Mouse (Mus musculus) forebrain, embryonic 14.5 days (tissue): ENCODE measurements at regions not wholly inside any gene's neighbourhood (a gene's known extent, or its start where the extent isn't known, plus 50 kb on each side); places are given as distances from the start of the nearest gene placed in this dataset.
A peak's percentile ranks its signal among the peaks of the same experiment; 100 is the strongest.

Experiments used
- ATAC-seq: fragments of 200-750 bp; cut with Nextera tagmentation; 2 replicates; pipeline ENCODE4 v1.8.0; 2017; ENCODE audit warnings: mild to moderate bottlenecking, moderate library complexity
- DNase-seq: peaks from one replicate; pipeline ENCODE4 v3.0.0-alpha.2; 2015; ENCODE audit warnings: low spot score
- H3K27ac ChIP-seq: fragments of 300-500 bp; sonication (generic); 2 replicates; pipeline ENCODE4 v1.5.1; 2014; ENCODE audit warnings: low read depth, mild to moderate bottlenecking, control low read depth, low read length, moderate library complexity
- H3K27me3 ChIP-seq: fragments of 300-500 bp; sonication (generic); replicated peaks from 2 replicates; pipeline ENCODE4 v1.6.1; 2014; ENCODE audit warnings: low read length, control low read depth, mixed read lengths; ENCODE audit not compliant: control insufficient read depth, insufficient read depth
- H3K36me3 ChIP-seq: fragments of 300-500 bp; sonication (generic); 2 replicates; pipeline ENCODE4 v1.6.1; 2014; ENCODE audit warnings: low read length, control low read depth; ENCODE audit not compliant: control insufficient read depth, insufficient read depth
- H3K4me1 ChIP-seq: fragments of 300-500 bp; sonication (generic); 2 replicates; pipeline ENCODE4 v1.6.1; 2014; ENCODE audit warnings: antibody characterized with exemption, low read length, control low read depth; ENCODE audit not compliant: control insufficient read depth, insufficient read depth
- H3K4me2 ChIP-seq: fragments of 300-500 bp; sonication (generic); 2 replicates; pipeline ENCODE4 v1.6.1; 2014; ENCODE audit warnings: mild to moderate bottlenecking, control low read depth, low read length
- H3K4me3 ChIP-seq: fragments of 300-500 bp; sonication (generic); 2 replicates; pipeline ENCODE4 v1.5.1; 2014; ENCODE audit warnings: low read depth, low read length, control low read depth
- H3K9ac ChIP-seq: fragments of 300-500 bp; sonication (generic); 2 replicates; pipeline ENCODE4 v1.6.1; 2014; ENCODE audit warnings: mild to moderate bottlenecking, low read length, control low read depth, moderate library complexity
- H3K9me3 ChIP-seq: fragments of 300-500 bp; sonication (generic); replicated peaks from 2 replicates; pipeline ENCODE4 v1.6.1; 2016; ENCODE audit warnings: low read length, control low read depth, mixed read lengths; ENCODE audit not compliant: control insufficient read depth
- WGBS: fragments of 180-500 bp; shearing (Covaris S2); extraction: QIAGEN DNeasy Blood & Tissue Kit; methylation state at CpG from one replicate; pipeline ENCODE4 v1.1.7; 2014; 5-methylcytosine and 5-hydroxymethylcytosine counted together

GRCm38 (mm10) chr7:124974870-124975488 lies 469.5 kb upstream of the Kdm8 start:
- Histone ChIP-seq H3K9ac (no peak overlapping the region), H3K4me1 (0 out of 2 replicates have a peak, but pooled peaks cover 3% of the 10 kb centered on the region), H3K27ac (no peak overlapping the region), H3K4me2 (no peak overlapping the region), H3K36me3 (no peaks in the 10 kb centered on the region), H3K27me3 (no peaks in the 10 kb centered on the region), H3K9me3 (no peaks in the 10 kb centered on the region), H3K4me3 (no peak overlapping the region)
- ATAC-seq (peak; percentile 72), DNase-seq (peak; percentile 61)
- WGBS, result 15% methylated on average over 5 of the region's 5 CpGs

- H3K27ac ChIP-seq, result no peak overlapping the region
- WGBS, result 82% methylated on average over 5 of the region's 5 CpGs
Measured at GRCm38 (mm10) chr7:124989456-124989855, 455.0 kb upstream of the Kdm8 start.

GRCm38 (mm10) chr7:124990695-124991094 lies 453.8 kb upstream of the Kdm8 start:
- H3K4me3 ChIP-seq, result no peak overlapping the region
- H3K4me2 ChIP-seq, result peak overlapping the region; percentile 39
- ATAC-seq, result peak; percentile 86
- H3K9ac ChIP-seq, result no peak overlapping the region
- no peak overlapping the region for H3K27ac ChIP-seq
- DNase-seq, result peak; percentile 91
- no peaks in the 10 kb centered on the region for H3K27me3 ChIP-seq
- H3K9me3 ChIP-seq, result no peaks in the 10 kb centered on the region
- WGBS, result 10% methylated on average over 13 of the region's 13 CpGs
- H3K4me1 ChIP-seq, result peaks cover 3% of the 10 kb centered on the region; the same call in 1 of the 2 replicates
- no peaks in the 10 kb centered on the region for H3K36me3 ChIP-seq

More at GRCm38 (mm10) chr7:124989456-124989855, 455.0 kb upstream of the Kdm8 start:
- DNase-seq, result no peak
- H3K4me3 ChIP-seq, result no peak overlapping the region
- no peak overlapping the region for H3K9ac ChIP-seq
- H3K4me1 ChIP-seq, result peaks cover 3% of the 10 kb centered on the region; the same call in 1 of the 2 replicates
- H3K4me2 ChIP-seq, result no peak overlapping the region
- no peak for ATAC-seq
- H3K9me3 ChIP-seq, result no peaks in the 10 kb centered on the region
- no peaks in the 10 kb centered on the region for H3K36me3 ChIP-seq
- H3K27me3 ChIP-seq, result no peaks in the 10 kb centered on the region

DNA sequence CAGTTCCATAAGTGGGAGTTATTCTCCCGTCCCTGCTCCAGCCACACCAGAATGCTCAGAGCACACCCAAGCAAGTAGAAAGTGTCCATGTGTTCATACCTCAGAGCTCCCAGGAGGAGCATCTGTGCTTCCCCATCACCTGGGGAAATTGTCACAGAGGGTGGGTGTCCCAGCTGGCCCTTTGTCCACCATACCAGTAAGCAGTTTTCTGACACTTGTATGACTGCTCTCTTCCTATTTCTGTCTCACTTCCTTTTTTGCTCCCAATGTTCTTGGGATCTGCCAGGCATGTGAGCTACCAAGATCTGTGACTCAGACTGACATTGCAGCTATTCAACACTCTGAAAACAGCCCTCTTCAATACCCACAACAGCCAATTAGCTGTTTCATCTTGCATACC lies 447.9 kb upstream of the Kdm8 start:
- Histone ChIP-seq H3K4me2 (no peak overlapping the region), H3K36me3 (no peaks in the 10 kb centered on the region), H3K4me1 (no peaks in the 10 kb centered on the region), H3K27me3 (no peaks in the 10 kb centered on the region), H3K9ac (no peak overlapping the region), H3K4me3 (no peak overlapping the region), H3K27ac (no peak overlapping the region), H3K9me3 (0 out of 2 replicates have a peak, but pooled peaks cover 4% of the 10 kb centered on the region)
- whole genome bisulfite sequencing, result 94% methylated on average over 1 of the region's 1 CpGs
- no peak for DNase-seq
- ATAC-seq, result no peak

GRCm38 (mm10) chr7:125000669-125001068 lies 443.8 kb upstream of the Kdm8 start:
- Histone ChIP-seq H3K9me3 (0 out of 2 replicates have a peak, but pooled peaks cover 4% of the 10 kb centered on the region), H3K4me3 (no peak overlapping the region), H3K4me2 (no peak overlapping the region), H3K9ac (no peak overlapping the region), H3K27ac (no peak overlapping the region), H3K36me3 (no peaks in the 10 kb centered on the region), H3K4me1 (0 out of 2 replicates have a peak, but pooled peaks cover 1% of the 10 kb centered on the region), H3K27me3 (no peaks in the 10 kb centered on the region)
- DNase-seq (no peak), ATAC-seq (no peak)

DNA sequence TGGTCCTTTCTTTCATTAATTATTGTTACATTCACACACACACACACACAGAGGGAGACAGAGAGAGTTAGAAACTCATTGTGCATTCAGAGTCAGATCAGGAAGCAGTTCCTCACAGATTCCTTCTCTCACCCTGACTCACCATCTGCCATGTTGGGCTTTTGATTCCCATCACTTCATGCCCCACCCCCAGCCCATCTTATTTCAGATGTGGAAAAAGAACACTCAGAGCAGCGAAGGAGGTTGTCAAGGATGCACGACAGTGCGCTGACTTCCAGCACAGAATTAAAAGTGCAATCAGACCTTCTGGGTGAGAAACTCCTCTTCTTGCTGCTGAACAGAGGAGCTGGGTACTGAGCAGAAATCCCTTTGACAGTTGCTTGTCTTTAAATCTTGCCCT lies 438.8 kb upstream of the Kdm8 start:
- H3K36me3 ChIP-seq, result no peaks in the 10 kb centered on the region
- H3K27ac ChIP-seq, result no peak overlapping the region; the same call in 1 of the 2 replicates
- DNase-seq (peak; percentile 73), ATAC-seq (peak; percentile 62; the same call in 1 of the 2 replicates)
- no peaks in the 10 kb centered on the region for H3K27me3 ChIP-seq
- no peak overlapping the region for H3K9ac ChIP-seq
- no peaks in the 10 kb centered on the region for H3K9me3 ChIP-seq
- no peak overlapping the region for H3K4me2 ChIP-seq
- 0 out of 2 replicates have a peak, but pooled peaks cover 3% of the 10 kb centered on the region for H3K4me1 ChIP-seq
- no peak overlapping the region for H3K4me3 ChIP-seq
- 50% methylated on average over 3 of the region's 3 CpGs for WGBS

- Histone ChIP-seq H3K27ac (no peak overlapping the region), H3K36me3 (no peaks in the 10 kb centered on the region), H3K9ac (no peak overlapping the region), H3K4me1 (no peaks in the 10 kb centered on the region), H3K9me3 (no peaks in the 10 kb centered on the region; the same call in 1 of the 2 replicates), H3K27me3 (no peaks in the 10 kb centered on the region), H3K4me2 (no peak overlapping the region), H3K4me3 (no peak overlapping the region)
- ATAC-seq, result no peak
- WGBS, result 84% methylated on average over 1 of the region's 1 CpGs
- DNase-seq, result no peak
Measured at GRCm38 (mm10) chr7:125019259-125019658, 425.2 kb upstream of the Kdm8 start.

- H3K4me1 ChIP-seq, result peaks cover 5% of the 10 kb centered on the region; the same call in 1 of the 2 replicates
- DNase-seq (peak; percentile 74), ATAC-seq (peak; percentile 86)
- no peak overlapping the region for H3K9ac ChIP-seq
- H3K27ac ChIP-seq, result no peak overlapping the region
- no peaks in the 10 kb centered on the region for H3K27me3 ChIP-seq
- H3K9me3 ChIP-seq, result no peaks in the 10 kb centered on the region; the same call in 1 of the 2 replicates
- H3K4me3 ChIP-seq, result no peak overlapping the region
- H3K36me3 ChIP-seq, result no peaks in the 10 kb centered on the region
- H3K4me2 ChIP-seq, result no peak overlapping the region
- WGBS, result 18% methylated on average over 5 of the region's 5 CpGs
Measured at GRCm38 (mm10) chr7:125024944-125025343, 419.5 kb upstream of the Kdm8 start.

GRCm38 (mm10) chr7:125033778-125034177 lies 410.7 kb upstream of the Kdm8 start:
- H3K4me3 ChIP-seq, result no peak overlapping the region
- no peak overlapping the region for H3K4me2 ChIP-seq
- ATAC-seq, result no peak
- no peaks in the 10 kb centered on the region for H3K9me3 ChIP-seq
- peaks cover 16% of the 10 kb centered on the region for H3K4me1 ChIP-seq
- no peaks in the 10 kb centered on the region for H3K36me3 ChIP-seq
- 72% methylated on average over 4 of the region's 4 CpGs for WGBS
- H3K27me3 ChIP-seq, result no peaks in the 10 kb centered on the region
- no peak overlapping the region for H3K27ac ChIP-seq
- no peak overlapping the region for H3K9ac ChIP-seq
- no peak for DNase-seq
